Mouse (Mus musculus) olfactory bulb, adult 2 months (tissue): ENCODE measurements around the gene Slc9a3r2.

Experiments
- CTCF ChIP-seq: fragments of 200-500 bp; IDR thresholded peaks from 2 replicates; pipeline ENCODE4 v1.5.1; 2012; ENCODE audit warnings: low read depth, mild to moderate bottlenecking, low read length, moderate library complexity; ENCODE audit not compliant: insufficient read depth
- POLR2A ChIP-seq: fragments of 200-500 bp; IDR thresholded peaks from 2 replicates; pipeline ENCODE4 v1.6.1; 2012; ENCODE audit warnings: mild to moderate bottlenecking, low read depth, low read length, moderate library complexity; ENCODE audit not compliant: insufficient read depth

DNA sequence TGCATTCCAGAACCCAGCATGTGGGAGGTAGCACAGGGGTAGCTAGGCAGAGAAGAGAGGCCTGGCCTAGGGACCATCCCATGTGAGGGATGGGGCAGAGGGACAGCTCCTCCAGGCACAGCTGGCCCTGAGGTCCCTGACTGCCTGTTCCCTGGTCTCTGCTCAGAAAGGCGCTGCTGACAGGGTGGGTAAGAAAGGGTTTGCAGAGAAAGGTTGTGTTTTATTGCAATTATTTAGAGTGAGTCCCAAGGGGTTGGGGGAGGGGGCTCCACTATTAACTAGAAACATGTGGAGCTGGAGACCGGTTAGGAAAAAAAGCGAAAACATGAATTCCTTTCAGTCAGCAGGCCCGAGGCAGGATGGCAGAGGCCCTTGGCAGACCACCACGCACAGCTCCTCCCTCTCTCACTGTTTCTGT, 10.5 kb downstream of the Slc9a3r2 start:
- TF ChIP-seq CTCF: no peak
- TF ChIP-seq POLR2A: no peak
